Mouse (Mus musculus): ENCODE measurements around the gene Pole4. TPM values are rescaled to one million over a fixed set of nuclear protein-coding genes. Genes with fewer than 3 reads are reported as not detected.

Pole4 gene
- 232 TPM for polyA plus RNA-seq (2017; shearing (Covaris generic))

GRCm38 (mm10) chr6:82705221-82705620, at the start of gene Pole4:
TSS of gene Pole4 (minus strand) at chr6:82705365.

Other genes with a start within 250 kb of the Pole4 start
- 7.8 TPM for gene Hk2, start 69.1 kb upstream of the Pole4 start, polyA plus RNA-seq (2017; shearing (Covaris generic))
- 14.4 TPM for gene Sema4f, start 234.4 kb upstream of the Pole4 start, polyA plus RNA-seq (2017; shearing (Covaris generic))
- gene M1ap, start 241.5 kb upstream of the Pole4 start, polyA plus RNA-seq (2017; shearing (Covaris generic)): not detected